Mouse (Mus musculus): Measurements from ENCODE around the gene Lrrc46. TPM values are rescaled to one million over a fixed set of nuclear protein-coding genes. Genes with fewer than 3 reads are reported as not detected.

Lrrc46 gene
- polyA plus RNA-seq, 1 experiment from 2014 or later = 0.17 TPM

DNA sequence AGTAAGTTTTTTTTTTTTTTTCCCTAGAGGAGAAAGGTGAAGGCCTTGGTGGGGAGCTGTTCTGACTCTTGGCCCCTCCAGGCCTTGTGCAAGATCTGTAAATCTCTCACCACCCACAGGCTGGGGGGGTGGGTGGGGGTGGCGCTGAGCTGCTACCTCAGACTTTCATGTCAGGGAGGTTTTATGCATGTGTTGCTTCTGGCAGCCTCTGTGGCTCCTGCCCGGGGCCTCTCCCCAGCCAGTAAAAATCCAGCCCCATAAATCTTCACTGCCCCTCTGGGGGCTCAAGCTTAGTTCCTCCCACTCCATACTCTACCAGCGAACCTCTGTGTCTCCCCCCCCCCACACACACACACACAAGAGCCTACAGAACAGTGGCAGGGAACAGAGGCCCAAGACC, 54.7 kb downstream of the Lrrc46 start:
- H3K27ac ChIP-seq (ENCODE audit: low read depth, low read length) = no peak overlapping the region
- no peaks in the 10 kb centered on the region for H3K9me3 ChIP-seq (ENCODE audit: control insufficient read depth)
- no peak for ATAC-seq
- peaks cover 7% of the 10 kb centered on the region; the same call in 1 of the 2 replicates for H3K4me1 ChIP-seq (replicated peaks; ENCODE audit: control insufficient read depth, insufficient read depth, low read length)
- 34% methylated on average over 3 of the region's 3 CpGs for WGBS
- H3K4me2 ChIP-seq (replicated peaks; ENCODE audit: low read depth) = no peak overlapping the region
- no peaks in the 10 kb centered on the region for H3K36me3 ChIP-seq (ENCODE audit: control insufficient read depth, insufficient read depth)
- no peak overlapping the region for H3K9ac ChIP-seq (ENCODE audit: low read depth, low read length)
- no peak for TF ChIP-seq CTCF (IDR thresholded peaks at IDR 0.05; ENCODE audit: low read depth)
- H3K27me3 ChIP-seq (replicated peaks; ENCODE audit: control insufficient read depth, insufficient read depth, low read length) = 0 out of 2 replicates have a peak, but pooled peaks cover 4% of the 10 kb centered on the region
- no peak overlapping the region for H3K4me3 ChIP-seq (ENCODE audit: low read depth, low read length)

DNA sequence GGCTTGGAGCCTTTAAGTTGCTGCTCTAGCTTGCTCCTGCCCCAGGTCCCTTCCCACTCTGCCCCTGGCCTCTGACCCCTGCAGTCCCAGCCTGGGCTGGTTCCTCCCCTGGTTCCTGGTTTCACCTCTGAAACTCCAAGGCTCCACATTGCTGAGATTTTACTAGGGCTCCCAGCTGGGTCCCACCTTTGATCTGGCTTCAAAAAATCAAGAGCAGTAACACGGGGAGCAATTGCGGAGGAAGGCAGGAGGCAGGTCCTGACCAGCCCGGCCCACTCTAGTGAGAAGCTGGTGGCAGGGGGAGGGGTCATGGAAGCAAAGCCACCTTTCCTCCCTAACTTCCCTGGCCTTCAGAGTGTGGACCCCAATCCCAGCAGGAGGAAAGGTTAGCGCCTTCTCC, 56.3 kb downstream of the Lrrc46 start:
- Histone ChIP-seq H3K27me3 (replicated peaks; ENCODE audit: control insufficient read depth, insufficient read depth, low read length) (0 out of 2 replicates have a peak, but pooled peaks cover 4% of the 10 kb centered on the region), H3K9ac (ENCODE audit: low read depth, low read length) (no peak overlapping the region), H3K4me2 (replicated peaks; ENCODE audit: low read depth) (no peak overlapping the region), H3K36me3 (ENCODE audit: control insufficient read depth, insufficient read depth) (no peaks in the 10 kb centered on the region), H3K4me3 (ENCODE audit: low read depth, low read length) (no peak overlapping the region), H3K9me3 (ENCODE audit: control insufficient read depth) (no peaks in the 10 kb centered on the region), H3K27ac (ENCODE audit: low read depth, low read length) (no peak overlapping the region), H3K4me1 (replicated peaks; ENCODE audit: control insufficient read depth, insufficient read depth, low read length) (peaks cover 7% of the 10 kb centered on the region; the same call in 1 of the 2 replicates)
- TF ChIP-seq CTCF (IDR thresholded peaks at IDR 0.05; ENCODE audit: low read depth) = no peak
- 44% methylated on average over 4 of the region's 4 CpGs for WGBS
- no peak for ATAC-seq

Small RNA genes lying within 50 kb of the gene (microRNA-seq; reads per million reads assigned to microRNA genes)
- not detected for gene Mir8103

Other genes starting within 250 kb of the Lrrc46 start
- 31.6 and 35.0 TPM in 2 replicates for gene Nfe2l1, start 211.4 kb downstream of the Lrrc46 start, polyA plus RNA-seq (2015; fragmentation: Nextera tagmentation; extraction: Ambion mirVana)
- 46.8 and 47.6 TPM in 2 replicates for gene Copz2, start 191.5 kb downstream of the Lrrc46 start, polyA plus RNA-seq (2015; fragmentation: Nextera tagmentation; extraction: Ambion mirVana)
- gene Cdk5rap3, start 124.9 kb downstream of the Lrrc46 start, polyA plus RNA-seq (2015; fragmentation: Nextera tagmentation; extraction: Ambion mirVana) = 64.1 and 68.9 TPM in 2 replicates
- gene Prr15l, start 113.3 kb downstream of the Lrrc46 start, polyA plus RNA-seq (2015; fragmentation: Nextera tagmentation; extraction: Ambion mirVana) = 138 and 141 TPM in 2 replicates
- 145 and 158 TPM in 2 replicates for gene Pnpo, start 97.4 kb downstream of the Lrrc46 start, polyA plus RNA-seq (2015; fragmentation: Nextera tagmentation; extraction: Ambion mirVana)
- 7.7 and 8.2 TPM in 2 replicates for gene Sp2, start 58.4 kb downstream of the Lrrc46 start, polyA plus RNA-seq (2015; fragmentation: Nextera tagmentation; extraction: Ambion mirVana)
- 0.04 TPM in 1 of 2 replicates, not detected in the other for gene Sp6, start 28.0 kb downstream of the Lrrc46 start, polyA plus RNA-seq (2015; fragmentation: Nextera tagmentation; extraction: Ambion mirVana)
- 24.1 and 24.5 TPM in 2 replicates for gene Scrn2, start 11.5 kb downstream of the Lrrc46 start, polyA plus RNA-seq (2015; fragmentation: Nextera tagmentation; extraction: Ambion mirVana)
- gene Mrpl10, start 153 bp upstream of the Lrrc46 start, polyA plus RNA-seq (2015; fragmentation: Nextera tagmentation; extraction: Ambion mirVana) = 50.7 and 50.8 TPM in 2 replicates
- gene Osbpl7, start 9.2 kb upstream of the Lrrc46 start, polyA plus RNA-seq (2015; fragmentation: Nextera tagmentation; extraction: Ambion mirVana) = 10.6 and 12.0 TPM in 2 replicates
- gene Tbx21, start 73.9 kb upstream of the Lrrc46 start, polyA plus RNA-seq (2015; fragmentation: Nextera tagmentation; extraction: Ambion mirVana) = 0.09 and 0.13 TPM in 2 replicates
- 1.7 and 2.4 TPM in 2 replicates for gene Tbkbp1, start 110.1 kb upstream of the Lrrc46 start, polyA plus RNA-seq (2015; fragmentation: Nextera tagmentation; extraction: Ambion mirVana)
- 17.5 and 18.1 TPM in 2 replicates for gene Kpnb1, start 146.5 kb upstream of the Lrrc46 start, polyA plus RNA-seq (2015; fragmentation: Nextera tagmentation; extraction: Ambion mirVana)
- 41.9 and 54.7 TPM in 2 replicates for gene Npepps, start 239.2 kb upstream of the Lrrc46 start, polyA plus RNA-seq (2015; fragmentation: Nextera tagmentation; extraction: Ambion mirVana)